Mouse (Mus musculus) spleen, embryonic (tissue): ENCODE measurements at regions not wholly inside any gene's neighbourhood (a gene's known extent, or its start where the extent isn't known, plus 50 kb on each side); places are given as distances from the start of the nearest gene placed in this dataset.

ENCODE experiments used
- CTCF ChIA-PET: fragments of 350-600 bp; sonication (Branson Sonifier 250); formaldehyde crosslinking; loops from one replicate; lab custom pipeline; 2022; lab: Charles Lee

- CTCF ChIA-PET: no interaction called here
Measured at GRCm38 (mm10) chr4:22047730-22048455, 116.8 kb downstream of the Faxc start.

GRCm38 (mm10) chr4:22066785-22067433, 135.8 kb downstream of the Faxc start:
- CTCF ChIA-PET: no interaction called here

- CTCF ChIA-PET: no interaction called here
Measured at GRCm38 (mm10) chr4:22067678-22068299, 136.7 kb downstream of the Faxc start.

- CTCF ChIA-PET: no interaction called here
Measured at GRCm38 (mm10) chr4:22088209-22088787, 157.2 kb downstream of the Faxc start.

GRCm38 (mm10) chr4:22089637-22090041, 158.5 kb downstream of the Faxc start:
- CTCF ChIA-PET: no interaction called here

GRCm38 (mm10) chr4:22090536-22090935, 159.4 kb downstream of the Faxc start:
- CTCF ChIA-PET: no interaction called here

GRCm38 (mm10) chr4:22092551-22092950, 161.4 kb downstream of the Faxc start:
- CTCF ChIA-PET: no interaction called here

GRCm38 (mm10) chr4:22095257-22096031, 164.3 kb downstream of the Faxc start:
- CTCF ChIA-PET: no interaction called here

- CTCF ChIA-PET: no interaction called here
Measured at GRCm38 (mm10) chr4:22098605-22099004, 167.5 kb downstream of the Faxc start.

GRCm38 (mm10) chr4:22102478-22102877, 171.3 kb downstream of the Faxc start:
- CTCF ChIA-PET: no interaction called here

- CTCF ChIA-PET: no interaction called here
Measured at GRCm38 (mm10) chr4:22103001-22103587, 172.0 kb downstream of the Faxc start.

GRCm38 (mm10) chr4:22106883-22107282, 175.8 kb downstream of the Faxc start:
- CTCF ChIA-PET: no interaction called here

- CTCF ChIA-PET: no interaction called here
Measured at GRCm38 (mm10) chr4:22109410-22109809, 178.3 kb downstream of the Faxc start.

- CTCF ChIA-PET: no interaction called here
Measured at GRCm38 (mm10) chr4:22110400-22110799, 179.3 kb downstream of the Faxc start.

- CTCF ChIA-PET: no interaction called here
Measured at GRCm38 (mm10) chr4:22112209-22112608, 181.1 kb downstream of the Faxc start.

GRCm38 (mm10) chr4:22114451-22114850, 183.3 kb downstream of the Faxc start:
- CTCF ChIA-PET: no interaction called here

- CTCF ChIA-PET: no interaction called here
Measured at GRCm38 (mm10) chr4:22119877-22120276, 188.7 kb downstream of the Faxc start.

GRCm38 (mm10) chr4:22120953-22121352, 189.8 kb downstream of the Faxc start:
- CTCF ChIA-PET: no interaction called here

- CTCF ChIA-PET: no interaction called here
Measured at GRCm38 (mm10) chr4:22121397-22121796, 190.3 kb downstream of the Faxc start.

GRCm38 (mm10) chr4:22124836-22125235, 193.7 kb downstream of the Faxc start:
- CTCF ChIA-PET: interaction anchor here (0.6 kb wide), 1 partner anchor 364 kb away, joined by 8 read pairs; the partner anchor contains the start of gene Pou3f2

- CTCF ChIA-PET: no interaction called here
Measured at GRCm38 (mm10) chr4:22130511-22130910, 199.4 kb downstream of the Faxc start.
